22 mouse cellular contexts compared by ENCODE assay signal in genomic region chr7:70870841-70871534, GRCm38 (mm10).
DNase-seq lines count a peak whose midpoint lies in the region; ATAC-seq and TF ChIP-seq lines count a peak whose summit lies in the region.
"Had no signal": no experiment of that assay in that cellular context is flagged by ENCODE, and none has a peak within 500 bp of the region (broad histone marks: within the 10 kb centered on the region; RNA-seq: fewer than 3 reads in every experiment).

No protein-coding gene starts in this region.

- H3K79me2 ChIP-seq in heart, adult 2 months (replicated peaks; ENCODE audit: control insufficient read depth, insufficient read depth, low read length) = no peaks in the 10 kb centered on the region

- DNase-seq in cerebellum, postnatal 25 days = peak; percentile 16 to 35
- DNase-seq in cerebellum, adult 9-11 months = no peak
- no peak for DNase-seq in heart, adult 2 months
- no peak for DNase-seq in kidney, postnatal 36 days
- DNase-seq in yolk sac, embryonic 10.5 days (ENCODE audit: low spot score) = peak; percentile 22
- DNase-seq: adrenal gland, postnatal 36 days; forebrain, postnatal 0 days; gastrocnemius, postnatal 14 days; heart, adult 18-20 months; kidney, postnatal 10 days; layer of hippocampus, postnatal 36 days; right cerebral cortex, postnatal 25 days; spleen, adult 18-20 months; thymus, postnatal 14 days had no signal

- no peak overlapping the region for H3K4me3 ChIP-seq in heart, embryonic 15.5 days
- H3K4me3 ChIP-seq in heart, adult 2 months = no peak overlapping the region
- no peak overlapping the region for H3K4me3 ChIP-seq in kidney, embryonic 16.5 days (ENCODE audit: low read length)
- H3K4me3 ChIP-seq: embryonic facial prominence, embryonic 12.5 days; hindbrain, embryonic 15.5 days; midbrain, embryonic 10.5 days; neural tube, embryonic 15.5 days had no signal

- no peak for TF ChIP-seq CTCF in heart, adult 2 months (IDR thresholded peaks at IDR 0.05)

- peaks cover 9% of the 10 kb centered on the region for H3K4me1 ChIP-seq in heart, embryonic 15.5 days (replicated peaks)
- H3K4me1 ChIP-seq in heart, adult 2 months (ENCODE audit: control insufficient read depth, insufficient read depth, low read length) = peaks cover 1% of the 10 kb centered on the region; the same call in 1 of the 2 replicates
- H3K4me1 ChIP-seq in kidney, embryonic 16.5 days (ENCODE audit: insufficient read depth, low read length) = peaks cover 9% of the 10 kb centered on the region; the same call in 1 of the 2 replicates
- H3K4me1 ChIP-seq: embryonic facial prominence, embryonic 12.5 days; hindbrain, embryonic 15.5 days; neural tube, embryonic 15.5 days had no signal

- intact Hi-C loops in heart, adult 2 months (cut with DNase I) = no loop called here

- H3K36me3 ChIP-seq in heart, embryonic 15.5 days = no peaks in the 10 kb centered on the region
- H3K36me3 ChIP-seq in heart, adult 2 months (ENCODE audit: control insufficient read depth, insufficient read depth, low read length) = no peaks in the 10 kb centered on the region
- H3K36me3 ChIP-seq in kidney, embryonic 16.5 days (ENCODE audit: insufficient read depth, low read length) = no peaks in the 10 kb centered on the region
- H3K36me3 ChIP-seq: embryonic facial prominence, embryonic 12.5 days; hindbrain, embryonic 15.5 days; midbrain, embryonic 10.5 days; neural tube, embryonic 15.5 days had no signal

- ATAC-seq in heart, embryonic 15.5 days (replicated peaks; ENCODE audit: insufficient number of reproducible peaks, insufficient read depth, low FRiP score, low read depth) = 0 out of 2 replicates have a peak, but pooled peaks have one; percentile 31
- ATAC-seq in kidney, embryonic 16.5 days (ENCODE audit: low FRiP score, low TSS enrichment) = no peak
- ATAC-seq: forebrain, postnatal 0 days; lung, postnatal 0 days; Patski had no signal

- TF ChIP-seq POLR2A in heart, adult 2 months (IDR thresholded peaks at IDR 0.05; ENCODE audit: insufficient read depth, low read depth, low read length) = no peak

- no peaks in the 10 kb centered on the region for H3K9me3 ChIP-seq in heart, embryonic 15.5 days (replicated peaks)
- no peaks in the 10 kb centered on the region for H3K9me3 ChIP-seq in kidney, embryonic 16.5 days (ENCODE audit: low read length)
- H3K9me3 ChIP-seq: embryonic facial prominence, embryonic 12.5 days; hindbrain, embryonic 15.5 days; midbrain, embryonic 10.5 days; neural tube, embryonic 15.5 days had no signal

- no peak for TF ChIP-seq EP300 in heart, adult 2 months (IDR thresholded peaks at IDR 0.05; ENCODE audit: insufficient read depth, low read depth, low read length)

- H3K27me3 ChIP-seq in heart, embryonic 15.5 days = no peaks in the 10 kb centered on the region
- H3K27me3 ChIP-seq in heart, adult 2 months (ENCODE audit: control insufficient read depth, insufficient read depth, low read length) = no peaks in the 10 kb centered on the region
- H3K27me3 ChIP-seq in kidney, embryonic 16.5 days (ENCODE audit: insufficient read depth, low read length) = no peaks in the 10 kb centered on the region
- H3K27me3 ChIP-seq: embryonic facial prominence, embryonic 12.5 days; hindbrain, embryonic 15.5 days; neural tube, embryonic 15.5 days; Patski had no signal

- H3K9ac ChIP-seq in heart, embryonic 15.5 days = no peak overlapping the region
- H3K9ac ChIP-seq in heart, adult 2 months (ENCODE audit: low read depth, low read length) = no peak overlapping the region
- no peak overlapping the region for H3K9ac ChIP-seq in kidney, embryonic 16.5 days (replicated peaks; ENCODE audit: low read length)
- H3K9ac ChIP-seq: embryonic facial prominence, embryonic 12.5 days; forebrain, postnatal 0 days; hindbrain, embryonic 15.5 days; neural tube, embryonic 15.5 days had no signal

- H3K27ac ChIP-seq in heart, embryonic 15.5 days = peak overlapping the region; percentile 42; the same call in 1 of the 2 replicates
- no peak overlapping the region for H3K27ac ChIP-seq in heart, adult 2 months
- 0 out of 2 replicates have a peak overlapping the region, but pooled peaks have one; percentile 3 for H3K27ac ChIP-seq in kidney, embryonic 16.5 days (ENCODE audit: low read length)
- H3K27ac ChIP-seq: embryonic facial prominence, embryonic 12.5 days; hindbrain, embryonic 15.5 days; midbrain, embryonic 10.5 days; neural tube, embryonic 15.5 days had no signal

- WGBS in heart, embryonic 15.5 days = 34% methylated on average over 10 of the region's 10 CpGs
- 44% methylated on average over 10 of the region's 10 CpGs for WGBS in heart, adult 2 months
- WGBS in kidney, embryonic 16.5 days = 72% methylated on average over 10 of the region's 10 CpGs

- H3K4me2 ChIP-seq in heart, embryonic 15.5 days = peak overlapping the region; percentile 25; the same call in 1 of the 2 replicates
- H3K4me2 ChIP-seq in kidney, embryonic 16.5 days (replicated peaks; ENCODE audit: low read depth, low read length) = no peak overlapping the region
- H3K4me2 ChIP-seq: embryonic facial prominence, embryonic 12.5 days; hindbrain, embryonic 15.5 days; neural tube, embryonic 15.5 days had no signal

Comparison
In these comparisons a context has a peak if more than half of its experiments do, and no peak if none do; other contexts are left out.
1. DNase-seq: peak in cerebellum, postnatal 25 days (2 of 2) and yolk sac, embryonic 10.5 days (single experiment); none in cerebellum, adult 9-11 months (single experiment), heart, adult 2 months (0 of 2) and kidney, postnatal 36 days (0 of 2).